Mouse (Mus musculus): ENCODE data around the gene Tubg2.

The Tubg2 gene

GRCm38 (mm10) chr11:101178061-101179058, 22.7 kb downstream of the Tubg2 start:
- no peak for DNase-seq (ENCODE audit: low read depth, low spot score)

- no peak for DNase-seq (ENCODE audit: low read depth, low spot score)
These were observed 23.6 kb downstream of the Tubg2 start for GRCm38 (mm10) chr11:101179306-101179705.

- no peak for DNase-seq (ENCODE audit: low read depth, low spot score)
These were observed 24.6 kb downstream of the Tubg2 start for GRCm38 (mm10) chr11:101180261-101180660.

- no peak for DNase-seq (ENCODE audit: low read depth, low spot score)
These were observed 25.4 kb downstream of the Tubg2 start for GRCm38 (mm10) chr11:101180846-101181740.

- DNase-seq (ENCODE audit: low read depth, low spot score) = no peak
These were observed 26.3 kb downstream of the Tubg2 start for GRCm38 (mm10) chr11:101181961-101182360.

- DNase-seq (ENCODE audit: low read depth, low spot score) = no peak
These were observed 27.2 kb downstream of the Tubg2 start for GRCm38 (mm10) chr11:101182771-101183517.

GRCm38 (mm10) chr11:101184984-101185383, 29.3 kb downstream of the Tubg2 start:
- no peak for DNase-seq (ENCODE audit: low read depth, low spot score)

GRCm38 (mm10) chr11:101185441-101185840, 29.7 kb downstream of the Tubg2 start:
- no peak for DNase-seq (ENCODE audit: low read depth, low spot score)

GRCm38 (mm10) chr11:101186526-101187247, 31.0 kb downstream of the Tubg2 start:
- no peak for DNase-seq (ENCODE audit: low read depth, low spot score)

GRCm38 (mm10) chr11:101187541-101187940, 31.8 kb downstream of the Tubg2 start:
- no peak for DNase-seq (ENCODE audit: low read depth, low spot score)

GRCm38 (mm10) chr11:101188166-101188805, 32.6 kb downstream of the Tubg2 start:
- no peak for DNase-seq (ENCODE audit: low read depth, low spot score)

GRCm38 (mm10) chr11:101189495-101190180, 33.9 kb downstream of the Tubg2 start:
- peak; percentile 92 for DNase-seq (ENCODE audit: low read depth, low spot score)

GRCm38 (mm10) chr11:101190181-101190912, 34.6 kb downstream of the Tubg2 start:
- no peak for DNase-seq (ENCODE audit: low read depth, low spot score)

- no peak for DNase-seq (ENCODE audit: low read depth, low spot score)
These were observed 35.5 kb downstream of the Tubg2 start for GRCm38 (mm10) chr11:101190913-101191907.

GRCm38 (mm10) chr11:101191919-101192470, 36.3 kb downstream of the Tubg2 start:
- DNase-seq (ENCODE audit: low read depth, low spot score) = no peak

GRCm38 (mm10) chr11:101192646-101193045, 36.9 kb downstream of the Tubg2 start:
- no peak for DNase-seq (ENCODE audit: low read depth, low spot score)

GRCm38 (mm10) chr11:101193076-101193475, 37.4 kb downstream of the Tubg2 start:
- no peak for DNase-seq (ENCODE audit: low read depth, low spot score)

Measured in skeletal muscle tissue, adult 2 months (tissue).